Mouse (Mus musculus): ENCODE results near the gene Rrm2. TPM values are rescaled to one million over a fixed set of nuclear protein-coding genes. Genes with fewer than 3 reads are reported as not detected.

The Rrm2 gene
- polyA plus RNA-seq (2017; shearing (Covaris generic)), result 10 to 100 TPM; 11.6 to 12.0 TPM

GRCm38 (mm10) chr12:24707954-24708823, at the start of gene Rrm2:
TSS of gene Rrm2 (plus strand) at chr12:24708241.

GRCm38 (mm10) chr12:24681286-24682023, 26.6 kb upstream of the Rrm2 start, which contains the start of gene Cys1:
TSS of gene Cys1 (minus strand) at chr12:24681813.

Other genes with a start within 250 kb of the Rrm2 start
- gene Taf1b, start 209.9 kb upstream of the Rrm2 start, polyA plus RNA-seq (2017; shearing (Covaris generic)), result 10 to 100 TPM; 74.6 to 82.3 TPM
- gene Grhl1, start 136.0 kb upstream of the Rrm2 start, polyA plus RNA-seq (2017; shearing (Covaris generic)), result 10 to 100 TPM in 1 of 2 experiments, 1 to 10 TPM in 1; 7.8 to 13.7 TPM
- gene Klf11, start 57.0 kb upstream of the Rrm2 start, polyA plus RNA-seq (2017; shearing (Covaris generic)), result 10 to 100 TPM in 1 of 2 experiments, 1 to 10 TPM in 1; 6.0 to 12.0 TPM
- gene Cys1, start 26.4 kb upstream of the Rrm2 start, polyA plus RNA-seq (2017; shearing (Covaris generic)), result 1 to 10 TPM in 1 of 2 experiments, under 1 TPM in 1; 0.53 to 1.0 TPM
- gene Mboat2, start 122.6 kb downstream of the Rrm2 start, polyA plus RNA-seq (2017; shearing (Covaris generic)), result under 1 TPM in 1 of 2 experiments, not detected in 1; 0.49 TPM